Mouse (Mus musculus) right cerebral cortex, postnatal 10 days (tissue): ENCODE measurements around the gene Zfp592.
A peak's percentile ranks its signal among the peaks of the same experiment; 100 is the strongest.

Experiments used
- DNase-seq, 2 experiments: peaks; one replicate each; pipeline ENCODE4 v3.0.0; 2021; ENCODE audit warnings: low spot score in 2 of 2

The Zfp592 gene

GRCm38 (mm10) chr7:80993834-80994662, 567 bp downstream of the Zfp592 start:
- DNase-seq = peak; percentile 45 to 58

GRCm38 (mm10) chr7:80994663-80995005, 1.2 kb downstream of the Zfp592 start:
- peak in 1 of 2 experiments; percentile 35 for DNase-seq

- DNase-seq = peak in 1 of 2 experiments; percentile 17
Observed at GRCm38 (mm10) chr7:80995266-80996146, 2.0 kb downstream of the Zfp592 start.

- DNase-seq = peak in 1 of 2 experiments; percentile 15
Observed at GRCm38 (mm10) chr7:80997776-80998175, 4.3 kb downstream of the Zfp592 start.

- peak in 1 of 2 experiments; percentile 12 for DNase-seq
Observed at GRCm38 (mm10) chr7:80999536-80999935, 6.1 kb downstream of the Zfp592 start.

- DNase-seq = peak in 1 of 2 experiments; percentile 19
Observed at GRCm38 (mm10) chr7:81001844-81002243, 8.4 kb downstream of the Zfp592 start.

GRCm38 (mm10) chr7:81004556-81005079, 11.1 kb downstream of the Zfp592 start:
- no peak for DNase-seq

GRCm38 (mm10) chr7:81005969-81006368, 12.5 kb downstream of the Zfp592 start:
- no peak for DNase-seq

- no peak for DNase-seq
Observed at GRCm38 (mm10) chr7:81008285-81008684, 14.8 kb downstream of the Zfp592 start.

- no peak for DNase-seq
Observed at GRCm38 (mm10) chr7:81011576-81011975, 18.1 kb downstream of the Zfp592 start.

GRCm38 (mm10) chr7:81020307-81020706, 26.8 kb downstream of the Zfp592 start:
- DNase-seq = no peak

GRCm38 (mm10) chr7:81022731-81023130, 29.2 kb downstream of the Zfp592 start:
- DNase-seq = no peak

- DNase-seq = no peak
Observed at GRCm38 (mm10) chr7:81024118-81024517, 30.6 kb downstream of the Zfp592 start.

- no peak for DNase-seq
Observed at GRCm38 (mm10) chr7:81024651-81025050, 31.2 kb downstream of the Zfp592 start.

- no peak for DNase-seq
Observed at GRCm38 (mm10) chr7:81025751-81026150, 32.3 kb downstream of the Zfp592 start.

- DNase-seq = no peak
Observed at GRCm38 (mm10) chr7:81039711-81040110, 46.2 kb downstream of the Zfp592 start.

- DNase-seq = peak; percentile 67
Observed at GRCm38 (mm10) chr7:81043023-81043620, 49.6 kb downstream of the Zfp592 start.

GRCm38 (mm10) chr7:81047847-81048246, 54.4 kb downstream of the Zfp592 start:
- DNase-seq = no peak

- no peak for DNase-seq
Observed at GRCm38 (mm10) chr7:81048513-81048912, 55.0 kb downstream of the Zfp592 start.

GRCm38 (mm10) chr7:81049966-81050365, 56.5 kb downstream of the Zfp592 start:
- DNase-seq = no peak

- no peak for DNase-seq
Observed at GRCm38 (mm10) chr7:81055709-81056370, 62.4 kb downstream of the Zfp592 start.
